Mouse (Mus musculus) cerebellum, postnatal 10 days (tissue): ENCODE results near the gene Igfbp6.
"Not testable (repeated sequence)": the region's sequence is repeated elsewhere in the genome, so short reads cannot be mapped to it uniquely, and the experiment has no call there.

ENCODE experiments used
- DNase-seq, 2 experiments: peaks; one replicate each; pipeline ENCODE4 v3.0.0; 2021; ENCODE audit warnings: mixed read lengths in 2 of 2

Gene Igfbp6

GRCm38 (mm10) chr15:102141120-102141519 lies 3.0 kb upstream of the Igfbp6 start:
- no peak for DNase-seq

DNA sequence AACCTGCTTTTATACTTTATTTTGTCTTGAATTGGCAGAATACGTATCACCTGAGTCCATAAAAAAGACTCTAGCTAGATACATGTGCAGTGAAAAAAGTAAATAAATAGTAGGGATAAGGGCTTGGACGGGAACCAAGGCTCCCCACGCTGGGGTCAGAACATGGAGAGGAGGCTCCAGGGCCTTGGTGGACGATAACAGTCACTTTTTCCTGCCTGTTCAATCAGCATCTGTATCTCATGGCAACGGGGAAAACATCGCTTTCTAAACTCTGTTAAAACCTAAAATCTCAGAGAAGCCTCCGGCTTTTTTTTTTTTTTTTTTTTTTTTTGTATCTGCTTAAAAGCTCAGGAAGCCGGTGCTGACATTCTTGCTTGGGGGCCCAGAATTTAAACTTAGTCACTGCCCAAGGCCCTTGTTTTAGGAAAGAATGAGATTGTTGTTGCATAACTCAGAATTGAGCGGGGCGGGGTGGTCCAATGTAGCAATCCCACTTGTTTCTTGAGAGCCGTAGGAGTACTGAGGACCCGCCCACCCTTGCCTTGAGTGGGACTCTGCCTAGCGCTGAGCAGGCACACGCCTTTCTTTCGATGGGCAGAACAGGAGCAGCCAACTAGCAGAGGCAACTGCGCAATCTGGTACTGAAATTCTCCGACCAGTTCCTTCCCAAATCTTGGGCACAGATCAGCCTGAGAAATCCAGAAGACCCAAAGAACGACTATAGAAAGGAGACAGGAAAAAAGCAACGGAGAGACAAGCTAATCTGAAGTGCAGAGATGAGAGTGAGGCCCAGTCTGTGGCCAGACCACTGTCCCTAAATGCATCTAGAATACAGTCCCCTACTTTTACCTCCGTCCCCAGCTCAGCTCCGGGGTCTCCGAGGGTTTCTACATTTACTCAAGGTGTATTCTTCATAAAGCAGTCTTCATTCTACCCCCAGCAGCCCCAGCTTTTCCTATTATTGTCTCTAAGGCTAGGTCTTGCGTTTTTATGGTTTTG lies 949 bp upstream of the Igfbp6 start:
- DNase-seq: no peak

DNA sequence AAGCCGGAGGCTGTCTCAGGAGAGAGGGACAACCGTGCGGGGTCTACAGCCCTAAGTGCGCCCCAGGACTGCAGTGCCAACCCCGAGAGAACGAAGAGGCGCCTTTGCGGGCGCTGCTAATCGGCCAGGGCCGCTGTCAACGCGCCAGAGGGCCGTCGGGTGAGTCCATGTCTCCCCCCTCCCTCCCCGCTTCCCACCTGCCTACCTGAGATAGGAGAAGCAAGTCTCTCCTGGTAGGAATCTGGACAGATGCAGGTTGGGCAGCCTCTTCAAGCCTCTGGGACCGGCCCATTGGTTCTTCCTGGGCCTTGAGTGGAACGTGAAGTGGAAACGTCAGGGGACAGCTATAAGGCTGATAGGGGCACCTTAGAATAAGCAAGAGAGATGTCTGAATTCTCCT lies 564 bp downstream of the Igfbp6 start:
- DNase-seq: peak in 1 of 2 experiments; percentile 31

- DNase-seq: no peak
These were observed 1.2 kb downstream of the Igfbp6 start for GRCm38 (mm10) chr15:102145330-102145729.

DNA sequence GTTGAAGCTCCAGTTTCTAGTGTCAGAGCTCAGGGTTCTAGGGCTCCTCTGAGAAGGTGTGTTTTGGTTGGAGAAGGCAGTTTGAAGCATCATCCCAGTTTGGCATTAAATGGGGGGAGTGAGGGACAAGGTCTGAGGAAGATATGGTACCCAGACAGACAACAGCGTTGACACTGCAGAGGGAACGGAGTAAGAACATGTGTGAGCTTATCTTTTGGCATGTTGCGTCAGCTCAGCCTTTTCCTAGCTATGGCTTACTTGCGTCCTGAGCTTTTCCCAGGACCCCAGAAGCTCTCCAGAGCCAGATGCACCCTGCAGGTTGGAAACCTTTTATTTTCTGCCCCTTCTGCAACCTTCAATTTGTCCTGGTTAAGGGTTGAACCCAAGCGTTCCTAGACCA lies 1.9 kb downstream of the Igfbp6 start:
- DNase-seq: no peak

- DNase-seq: peak; percentile 81 to 82
These were observed 2.7 kb downstream of the Igfbp6 start for GRCm38 (mm10) chr15:102146882-102147281.

DNA sequence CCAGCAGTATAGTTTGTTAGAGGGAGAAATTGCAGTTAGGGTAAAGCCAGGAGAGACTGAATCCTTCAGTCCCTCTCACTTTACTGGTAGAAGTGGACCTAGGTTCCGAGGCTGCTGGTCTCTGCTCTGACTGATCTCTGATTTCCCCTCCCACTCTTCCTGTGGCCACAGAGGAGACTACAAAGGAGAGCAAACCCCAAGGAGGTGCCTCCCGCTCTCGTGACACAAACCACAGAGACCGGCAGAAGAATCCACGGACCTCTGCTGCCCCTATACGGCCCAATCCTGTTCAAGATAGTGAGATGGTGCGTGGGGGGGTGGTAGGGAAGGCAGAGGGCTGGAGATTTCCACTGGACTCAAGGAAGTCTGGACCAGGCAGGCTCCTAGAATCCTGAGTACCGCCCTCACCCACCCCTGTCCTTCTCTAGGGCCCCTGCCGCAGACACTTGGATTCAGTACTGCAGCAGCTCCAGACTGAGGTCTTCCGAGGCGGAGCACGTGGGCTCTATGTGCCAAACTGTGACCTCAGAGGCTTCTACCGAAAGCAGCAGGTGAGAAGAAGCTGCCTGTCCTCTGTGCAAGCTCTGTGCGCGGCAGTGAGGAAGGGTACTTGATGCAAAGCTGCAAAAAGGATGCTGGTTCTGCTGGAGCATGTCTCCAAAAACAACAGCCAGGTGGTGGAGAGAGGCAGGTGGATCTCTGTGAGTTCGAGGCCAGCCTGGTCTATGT lies 3.7 kb downstream of the Igfbp6 start:
- no peak for DNase-seq

GRCm38 (mm10) chr15:102149561-102149960 lies 5.4 kb downstream of the Igfbp6 start:
- no peak for DNase-seq

GRCm38 (mm10) chr15:102150301-102151135 lies 6.4 kb downstream of the Igfbp6 start, which contains the start of gene Soat2:
Gene Soat2 (plus strand): TSS chr15:102150526.
- no peak for DNase-seq

GRCm38 (mm10) chr15:102152646-102153045 lies 8.5 kb downstream of the Igfbp6 start:
- DNase-seq: no peak

GRCm38 (mm10) chr15:102155006-102155405 lies 10.8 kb downstream of the Igfbp6 start:
- DNase-seq: not testable (repeated sequence)

- peak; percentile 48 to 61 for DNase-seq
These were observed 12.7 kb downstream of the Igfbp6 start for GRCm38 (mm10) chr15:102156836-102157235.

- DNase-seq: no peak
These were observed 16.4 kb downstream of the Igfbp6 start for GRCm38 (mm10) chr15:102160415-102161060.

DNA sequence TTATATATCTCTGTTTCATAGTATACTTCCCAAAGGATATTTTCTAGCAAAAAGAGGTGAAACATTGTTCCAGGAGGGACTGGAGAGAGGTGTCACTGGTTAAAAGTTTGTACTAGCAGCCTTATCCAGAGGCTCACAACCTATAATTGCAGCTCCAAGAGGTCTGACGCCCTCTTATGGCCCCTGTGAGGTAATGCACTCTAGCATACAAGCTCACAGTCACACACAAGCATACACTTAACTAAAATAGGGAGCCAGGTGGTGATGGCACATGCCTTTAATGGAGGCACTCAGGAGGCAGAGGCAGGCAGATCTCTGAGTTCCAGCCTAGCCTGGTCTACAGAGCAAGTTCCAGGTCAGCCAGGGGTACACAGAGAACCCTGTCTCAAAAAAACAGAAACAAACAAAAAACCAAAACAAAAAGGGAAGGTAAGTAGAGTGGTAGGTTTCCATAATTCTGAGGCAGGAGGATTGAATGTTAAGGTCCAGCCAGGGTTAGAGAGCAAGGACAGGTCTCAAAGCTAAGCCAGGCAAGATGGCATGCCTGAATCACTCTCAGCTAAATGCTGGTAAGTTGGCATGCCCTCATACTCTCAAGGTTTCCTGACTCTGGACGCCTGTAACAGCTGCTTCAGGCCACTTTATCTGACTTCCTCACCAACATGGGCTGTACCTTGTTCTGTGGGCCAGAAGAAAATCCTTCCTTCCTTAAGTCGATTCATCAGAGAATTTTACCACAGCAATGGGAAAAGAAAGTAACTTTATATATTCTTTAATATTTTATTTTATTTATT lies 19.9 kb downstream of the Igfbp6 start:
- no peak for DNase-seq

DNA sequence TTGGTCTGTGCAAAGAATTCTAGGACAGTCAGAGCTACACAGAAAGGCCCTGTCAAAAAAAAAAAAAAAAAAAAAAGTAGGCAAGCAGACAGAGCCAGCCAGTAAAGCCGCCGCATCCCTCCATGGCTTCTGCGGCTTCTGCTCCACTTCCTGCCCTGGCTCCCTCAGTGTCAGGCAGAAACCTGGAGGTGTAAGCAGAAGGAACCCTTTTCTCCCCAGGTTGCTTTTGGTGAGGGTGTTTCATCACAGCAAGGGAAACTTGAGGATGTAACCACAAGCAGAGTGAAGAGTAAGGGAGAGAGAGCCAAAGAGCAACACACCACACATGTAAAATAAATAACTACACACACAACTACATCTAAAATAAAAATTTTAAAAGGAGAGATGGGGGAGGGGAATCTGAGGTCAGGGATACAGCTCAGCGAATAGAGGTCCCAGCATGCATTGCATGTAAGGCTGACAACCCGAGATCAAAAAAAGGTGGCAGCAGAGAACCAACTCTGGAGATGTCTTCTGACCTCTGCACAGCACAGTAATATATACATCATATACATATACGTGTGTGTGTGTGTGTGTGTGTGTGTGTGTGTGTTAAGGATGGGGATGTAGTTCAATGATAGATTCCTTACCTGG lies 21.4 kb downstream of the Igfbp6 start:
- DNase-seq: no peak

DNA sequence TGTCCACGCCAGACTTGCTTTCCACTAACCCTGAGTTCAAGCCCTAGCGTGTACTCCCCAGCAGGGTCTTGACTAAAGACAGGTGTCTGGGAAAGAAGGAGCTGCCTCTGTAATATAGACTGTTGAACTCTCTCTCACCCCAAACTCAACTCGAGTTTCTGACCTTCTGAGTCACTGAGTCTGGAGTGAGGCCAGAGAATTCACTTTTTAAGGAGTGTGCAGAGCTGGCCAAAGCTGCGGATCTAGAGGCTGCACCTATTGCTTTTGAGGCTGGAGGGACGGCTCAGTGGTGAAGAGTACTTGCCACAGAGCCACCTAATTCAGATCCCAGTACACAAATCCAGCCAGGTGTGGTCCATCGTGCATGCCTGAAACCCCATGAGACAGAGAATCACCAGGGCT lies 23.5 kb downstream of the Igfbp6 start:
- no peak for DNase-seq

DNA sequence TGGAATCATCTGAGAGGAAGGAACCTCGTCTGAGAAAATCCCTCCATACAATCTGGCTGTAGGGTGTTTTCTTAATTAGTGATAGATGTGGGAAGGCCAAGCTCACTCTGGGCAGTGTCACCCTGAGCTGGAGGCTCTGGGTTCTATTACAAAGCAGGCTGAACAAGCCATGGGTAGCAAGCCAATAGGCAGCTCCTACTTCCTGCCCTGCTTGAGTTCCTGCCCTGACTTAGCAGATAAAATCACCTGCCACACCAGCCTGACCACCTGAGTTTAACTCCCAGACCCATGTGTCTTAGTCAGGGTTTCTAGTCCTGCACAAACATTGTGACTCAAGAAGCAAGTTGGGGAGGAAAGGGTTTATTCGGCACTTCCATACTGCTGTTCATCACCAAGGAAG lies 24.9 kb downstream of the Igfbp6 start:
- no peak for DNase-seq

- DNase-seq: no peak
These were observed 29.4 kb downstream of the Igfbp6 start for GRCm38 (mm10) chr15:102173581-102173980.

DNA sequence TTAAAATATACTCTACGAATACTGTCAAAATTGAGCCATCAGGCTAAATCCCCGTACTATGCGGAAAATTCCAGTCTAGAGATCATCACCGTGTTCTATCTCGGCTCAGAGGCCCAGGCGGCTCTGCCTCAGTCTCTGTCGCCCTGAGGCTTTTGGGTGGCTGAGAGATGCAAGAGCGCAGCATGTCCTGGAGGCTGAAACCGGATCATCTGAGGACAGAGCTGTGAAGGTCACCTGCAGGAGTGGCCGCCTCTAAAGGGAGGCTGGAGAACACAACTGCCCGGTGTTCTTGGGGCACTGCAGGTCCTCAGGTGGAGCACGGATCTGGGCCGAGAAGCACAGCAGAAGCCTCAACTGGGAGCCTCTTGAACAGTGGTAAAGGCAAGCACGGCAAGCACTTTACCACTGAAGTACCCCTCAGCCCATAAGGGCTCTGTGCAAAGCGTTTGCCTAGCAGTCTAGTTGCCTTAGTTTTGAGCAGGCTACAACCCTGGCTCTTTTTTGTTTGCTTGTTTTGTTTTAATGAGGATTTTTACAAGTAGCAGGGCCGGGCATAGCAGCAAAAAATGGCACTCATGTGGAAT lies 31.7 kb downstream of the Igfbp6 start:
- no peak for DNase-seq

- DNase-seq: no peak
These were observed 32.6 kb downstream of the Igfbp6 start for GRCm38 (mm10) chr15:102176571-102177316.
